Mouse (Mus musculus) mouse embryonic stem cell (cell line): ENCODE data around the gene Pde9a.

Source experiments
- in situ Hi-C, 2 experiments: fragments of 300-500 bp; cut with MboI; formaldehyde crosslinking; loops; 1 replicate in 1 of 2; 3 replicates in 1 of 2; pipeline ENCODE4 v1.14.3; 2019 to 2020; ENCODE audit warnings: low sequenced_read_pairs in 2 of 2, low pct_unique_long_range_greater_than_20kb in 1 of 2, mixed read lengths in 1 of 2; ENCODE audit not compliant: unreplicated experiment in 1 of 2

Gene Pde9a

GRCm38 (mm10) chr17:31450206-31450605, 64.2 kb downstream of the Pde9a start:
- in situ Hi-C loops, result loop anchor here in 1 of 2 experiments (25.0 kb wide), 1 partner anchor 88 kb away; no protein-coding TSS in a partner anchor

GRCm38 (mm10) chr17:31451179-31451708, 65.2 kb downstream of the Pde9a start:
- in situ Hi-C loops, result loop anchor here in 1 of 2 experiments (25.0 kb wide), 1 partner anchor 89 kb away; no protein-coding TSS in a partner anchor

GRCm38 (mm10) chr17:31452816-31453215, 66.8 kb downstream of the Pde9a start:
- in situ Hi-C loops, result loop anchor here in 1 of 2 experiments (25.0 kb wide), 1 partner anchor 91 kb away; no protein-coding TSS in a partner anchor

- in situ Hi-C loops, result loop anchor here in 1 of 2 experiments (25.0 kb wide), 1 partner anchor 91 kb away; no protein-coding TSS in a partner anchor
Measured at GRCm38 (mm10) chr17:31453476-31453875, 67.5 kb downstream of the Pde9a start.

GRCm38 (mm10) chr17:31454056-31454455, 68.0 kb downstream of the Pde9a start:
- in situ Hi-C loops, result loop anchor here in 1 of 2 experiments (25.0 kb wide), 1 partner anchor 92 kb away; no protein-coding TSS in a partner anchor

- in situ Hi-C loops, result loop anchor here in 1 of 2 experiments (25.0 kb wide), 1 partner anchor 95 kb away; no protein-coding TSS in a partner anchor
Measured at GRCm38 (mm10) chr17:31456723-31457567, 70.9 kb downstream of the Pde9a start.

- in situ Hi-C loops, result loop anchor here in 1 of 2 experiments (25.0 kb wide), 1 partner anchor 98 kb away; no protein-coding TSS in a partner anchor
Measured at GRCm38 (mm10) chr17:31460416-31460815, 74.4 kb downstream of the Pde9a start.

- in situ Hi-C loops, result loop anchor here in 1 of 2 experiments (25.0 kb wide), 1 partner anchor 100 kb away; no protein-coding TSS in a partner anchor
Measured at GRCm38 (mm10) chr17:31462506-31462905, 76.5 kb downstream of the Pde9a start.

- in situ Hi-C loops, result loop anchor here in 1 of 2 experiments (25.0 kb wide), 1 partner anchor 105 kb away; no protein-coding TSS in a partner anchor
Measured at GRCm38 (mm10) chr17:31466854-31467253, 80.8 kb downstream of the Pde9a start.

- in situ Hi-C loops, result loop anchor here in 1 of 2 experiments (25.0 kb wide), 1 partner anchor 106 kb away; no protein-coding TSS in a partner anchor
Measured at GRCm38 (mm10) chr17:31468496-31468895, 82.5 kb downstream of the Pde9a start.

GRCm38 (mm10) chr17:31470766-31471418, 84.9 kb downstream of the Pde9a start:
- in situ Hi-C loops, result loop anchor here in 1 of 2 experiments (25.0 kb wide), 1 partner anchor 109 kb away; no protein-coding TSS in a partner anchor

GRCm38 (mm10) chr17:31474388-31474787, 88.4 kb downstream of the Pde9a start:
- in situ Hi-C loops, result loop anchor here in 1 of 2 experiments (25.0 kb wide), 1 partner anchor 112 kb away; no protein-coding TSS in a partner anchor

- in situ Hi-C loops, result no loop called here
Measured at GRCm38 (mm10) chr17:31478606-31479005, 92.6 kb downstream of the Pde9a start.

GRCm38 (mm10) chr17:31479108-31479844, 93.3 kb downstream of the Pde9a start:
- in situ Hi-C loops, result no loop called here

GRCm38 (mm10) chr17:31486616-31487198, 100.7 kb downstream of the Pde9a start:
- in situ Hi-C loops, result no loop called here

- in situ Hi-C loops, result no loop called here
Measured at GRCm38 (mm10) chr17:31487433-31488060, 101.5 kb downstream of the Pde9a start.

GRCm38 (mm10) chr17:31491355-31491754, 105.3 kb downstream of the Pde9a start:
- in situ Hi-C loops, result no loop called here
